Mouse (Mus musculus): ENCODE measurements around the gene Magea8.
"Not testable (repeated sequence)": the region's sequence is repeated elsewhere in the genome, so short reads cannot be mapped to it uniquely, and the experiment has no call there.

Magea8 gene

GRCm38 (mm10) chrX:154995750-154996149 lies at the start of gene Magea8:
TSS of gene Magea8 (minus strand) at chrX:154995850.
- not testable (repeated sequence) for DNase-seq

- not testable (repeated sequence) for DNase-seq
Measured at GRCm38 (mm10) chrX:154949405-154949804, 46.2 kb downstream of the Magea8 start, which contains the start of gene Magea3. TSS of gene Magea3 (minus strand) at chrX:154949505.

- not testable (repeated sequence) for DNase-seq
Measured at GRCm38 (mm10) chrX:154935887-154936286, 59.8 kb downstream of the Magea8 start, which contains the start of gene Magea6. TSS of gene Magea6 (minus strand) at chrX:154935987.
